ENCODE assay signal across 33 mouse cellular contexts in the genomic region with DNA sequence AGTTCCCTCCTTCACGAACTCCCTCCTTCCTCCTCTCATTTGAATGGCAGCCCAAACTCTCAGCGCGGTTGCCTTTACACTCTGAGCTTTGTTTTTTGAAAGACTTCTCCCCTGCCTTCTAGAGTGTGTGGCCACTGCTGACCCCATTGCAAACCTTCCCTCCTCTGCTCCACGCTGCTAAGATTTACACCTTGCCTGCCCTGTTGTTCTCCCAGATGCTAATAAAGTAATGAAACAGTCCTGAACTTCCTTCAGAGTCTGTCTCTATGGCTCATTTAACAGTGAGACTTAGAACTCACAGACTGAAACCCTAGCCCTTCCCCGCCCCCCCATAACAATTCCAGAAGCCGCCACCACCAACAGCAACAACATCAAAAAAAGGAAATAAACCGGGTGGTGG. TPM values are rescaled to one million over a fixed set of nuclear protein-coding genes. Genes with fewer than 3 reads are reported as not detected.
DNase-seq lines count a peak whose midpoint lies in the region; ATAC-seq and TF ChIP-seq lines count a peak whose summit lies in the region.
"Had no signal": no experiment of that assay in that cellular context is flagged by ENCODE, and none has a peak within 500 bp of the region (broad histone marks: within the 10 kb centered on the region; RNA-seq: fewer than 3 reads in every experiment).

No protein-coding gene starts in this region.

- no peak for TF ChIP-seq RAD21 in MEL (IDR thresholded peaks at IDR 0.05; ENCODE audit: low read depth, low read length)

- TF ChIP-seq POLR2A in kidney, adult 2 months (IDR thresholded peaks at IDR 0.05; ENCODE audit: low read depth, low read length) = no peak
- TF ChIP-seq POLR2A in MEL (IDR thresholded peaks at IDR 0.05; ENCODE audit: control insufficient read depth in 1 of 2, insufficient read depth in 1 of 2, low read depth in 1 of 2, low read length in 2 of 2, poor library complexity in 1 of 2) = no peak

- no peak for TF ChIP-seq CTCF in kidney, adult 2 months (conservative IDR thresholded peaks at IDR 0.05; ENCODE audit: insufficient read depth, insufficient read length, low read depth, low read length)
- TF ChIP-seq CTCF in MEL (IDR thresholded peaks at IDR 0.05 in 2 of 3, conservative IDR thresholded peaks at IDR 0.05 in 1 of 3; ENCODE audit: control insufficient read depth in 1 of 3, insufficient read depth in 1 of 3, low read depth in 2 of 3, low read length in 3 of 3, poor library complexity in 1 of 3, severe bottlenecking in 1 of 3) = 0 out of 6 replicates have a peak, but pooled peaks of 1 of the 3 experiments have one; percentile 0

- no peaks in the 10 kb centered on the region for H3K79me2 ChIP-seq in MEL (ENCODE audit: control insufficient read depth, insufficient read depth, low read length, poor library complexity)

- peaks cover 17% of the 10 kb centered on the region for H3K4me1 ChIP-seq in kidney, embryonic 15.5 days
- H3K4me1 ChIP-seq in kidney, adult 2 months (ENCODE audit: control insufficient read depth, insufficient read depth, low read length) = no peaks in the 10 kb centered on the region
- H3K4me1 ChIP-seq in liver, embryonic 12.5 days = peaks cover 39% of the 10 kb centered on the region
- H3K4me1 ChIP-seq in midbrain, embryonic 11.5 days (ENCODE audit: control insufficient read depth, insufficient read depth, low read length) = no peaks in the 10 kb centered on the region
- H3K4me1 ChIP-seq in midbrain, embryonic 14.5 days (ENCODE audit: control insufficient read depth, insufficient read depth, low read length) = no peaks in the 10 kb centered on the region
- H3K4me1 ChIP-seq in MEL (ENCODE audit: control insufficient read depth in 1 of 2, insufficient read depth in 2 of 2, low read length in 2 of 2) = peaks cover 8 to 25% of the 10 kb centered on the region in 2 experiments
- H3K4me1 ChIP-seq: embryonic facial prominence, embryonic 13.5 days; forebrain, embryonic 15.5 days; hindbrain, embryonic 15.5 days had no signal

- H3K9me3 ChIP-seq in kidney, embryonic 15.5 days (replicated peaks) = no peaks in the 10 kb centered on the region
- H3K9me3 ChIP-seq in liver, embryonic 12.5 days (replicated peaks) = no peaks in the 10 kb centered on the region
- no peaks in the 10 kb centered on the region for H3K9me3 ChIP-seq in midbrain, embryonic 11.5 days (ENCODE audit: control insufficient read depth, low read length)
- no peaks in the 10 kb centered on the region for H3K9me3 ChIP-seq in midbrain, embryonic 14.5 days (ENCODE audit: control insufficient read depth, low read length)
- no peaks in the 10 kb centered on the region for H3K9me3 ChIP-seq in MEL (replicated peaks; ENCODE audit: insufficient read depth, low read length)
- H3K9me3 ChIP-seq: embryonic facial prominence, embryonic 10.5 days; embryonic facial prominence, embryonic 13.5 days; forebrain, embryonic 12.5 days; forebrain, embryonic 15.5 days; heart, embryonic 10.5 days; heart, embryonic 13.5 days; hindbrain, embryonic 12.5 days; hindbrain, embryonic 15.5 days had no signal

- H3K36me3 ChIP-seq in kidney, embryonic 15.5 days = no peaks in the 10 kb centered on the region
- H3K36me3 ChIP-seq in kidney, adult 2 months (ENCODE audit: control insufficient read depth, insufficient read depth, low read length) = no peaks in the 10 kb centered on the region
- H3K36me3 ChIP-seq in liver, embryonic 12.5 days = no peaks in the 10 kb centered on the region
- H3K36me3 ChIP-seq in midbrain, embryonic 11.5 days (ENCODE audit: control insufficient read depth, insufficient read depth, low read length) = no peaks in the 10 kb centered on the region
- no peaks in the 10 kb centered on the region for H3K36me3 ChIP-seq in midbrain, embryonic 14.5 days (ENCODE audit: control insufficient read depth, insufficient read depth, low read length)
- peaks cover 0 to 30% of the 10 kb centered on the region in 2 experiments; a peak in 2 of 4 replicates for H3K36me3 ChIP-seq in MEL (ENCODE audit: control insufficient read depth in 1 of 2, insufficient read depth in 2 of 2, low read length in 2 of 2)
- H3K36me3 ChIP-seq: embryonic facial prominence, embryonic 10.5 days; embryonic facial prominence, embryonic 13.5 days; forebrain, embryonic 12.5 days; forebrain, embryonic 15.5 days; heart, embryonic 10.5 days; heart, embryonic 13.5 days; hindbrain, embryonic 12.5 days; hindbrain, embryonic 15.5 days had no signal

- no peaks in the 10 kb centered on the region for H3K27me3 ChIP-seq in kidney, embryonic 15.5 days
- H3K27me3 ChIP-seq in kidney, adult 2 months (replicated peaks; ENCODE audit: control insufficient read depth, insufficient read depth, low read length) = no peaks in the 10 kb centered on the region
- H3K27me3 ChIP-seq in liver, embryonic 12.5 days (replicated peaks) = 0 out of 2 replicates have a peak, but pooled peaks cover 9% of the 10 kb centered on the region
- no peaks in the 10 kb centered on the region for H3K27me3 ChIP-seq in midbrain, embryonic 11.5 days (ENCODE audit: control insufficient read depth, insufficient read depth, low read length)
- H3K27me3 ChIP-seq in midbrain, embryonic 14.5 days (ENCODE audit: control insufficient read depth, insufficient read depth, low read length) = no peaks in the 10 kb centered on the region
- no peaks in the 10 kb centered on the region for H3K27me3 ChIP-seq in MEL (ENCODE audit: control insufficient read depth in 1 of 2, insufficient read depth in 2 of 2, low read length in 2 of 2)
- H3K27me3 ChIP-seq: CH12.LX; embryonic facial prominence, embryonic 13.5 days; forebrain, embryonic 12.5 days; forebrain, embryonic 15.5 days; hindbrain, embryonic 12.5 days; hindbrain, embryonic 15.5 days had no signal

- H3K27ac ChIP-seq in kidney, embryonic 15.5 days = peak overlapping the region; percentile 71
- H3K27ac ChIP-seq in kidney, adult 2 months (ENCODE audit: insufficient read depth, low read depth, low read length) = no peak overlapping the region
- peak overlapping the region; percentile 49; the same call in 1 of the 2 replicates for H3K27ac ChIP-seq in liver, embryonic 12.5 days
- H3K27ac ChIP-seq in midbrain, embryonic 11.5 days (ENCODE audit: low read depth, low read length) = no peak overlapping the region
- no peak overlapping the region for H3K27ac ChIP-seq in midbrain, embryonic 14.5 days (replicated peaks; ENCODE audit: low read depth, low read length)
- H3K27ac ChIP-seq in MEL (ENCODE audit: control insufficient read depth, low read depth, low read length) = peak overlapping the region; percentile 97
- H3K27ac ChIP-seq: embryonic facial prominence, embryonic 10.5 days; embryonic facial prominence, embryonic 13.5 days; forebrain, embryonic 12.5 days; forebrain, embryonic 15.5 days; heart, embryonic 10.5 days; heart, embryonic 13.5 days; hindbrain, embryonic 12.5 days; hindbrain, embryonic 15.5 days had no signal

- no peak overlapping the region for H3K4me3 ChIP-seq in kidney, embryonic 15.5 days (replicated peaks)
- H3K4me3 ChIP-seq in kidney, adult 2 months (ENCODE audit: insufficient read depth, low read depth, low read length) = no peak overlapping the region
- H3K4me3 ChIP-seq in liver, embryonic 12.5 days = no peak overlapping the region
- no peak overlapping the region for H3K4me3 ChIP-seq in midbrain, embryonic 11.5 days (ENCODE audit: low read depth, low read length)
- no peak overlapping the region for H3K4me3 ChIP-seq in midbrain, embryonic 14.5 days (replicated peaks; ENCODE audit: low read depth, low read length)
- no peak overlapping the region for H3K4me3 ChIP-seq in MEL (ENCODE audit: control insufficient read depth in 1 of 2, insufficient read depth in 1 of 2, low read depth in 2 of 2, low read length in 2 of 2)
- H3K4me3 ChIP-seq: embryonic facial prominence, embryonic 10.5 days; embryonic facial prominence, embryonic 13.5 days; erythroblast, embryonic 14.5 days; forebrain, embryonic 12.5 days; forebrain, embryonic 15.5 days; heart, embryonic 10.5 days; heart, embryonic 13.5 days; hindbrain, embryonic 12.5 days; hindbrain, embryonic 15.5 days had no signal

- H3K4me2 ChIP-seq in kidney, embryonic 15.5 days = no peak overlapping the region
- no peak overlapping the region for H3K4me2 ChIP-seq in liver, embryonic 12.5 days
- H3K4me2 ChIP-seq in midbrain, embryonic 11.5 days = no peak overlapping the region
- no peak overlapping the region for H3K4me2 ChIP-seq in midbrain, embryonic 14.5 days (ENCODE audit: low read length)
- H3K4me2 ChIP-seq: embryonic facial prominence, embryonic 13.5 days; forebrain, embryonic 12.5 days; forebrain, embryonic 15.5 days; heart, embryonic 13.5 days; hindbrain, embryonic 12.5 days; hindbrain, embryonic 15.5 days had no signal

- ATAC-seq in kidney, embryonic 15.5 days (replicated peaks; ENCODE audit: low FRiP score) = peak; percentile 75
- no peak for ATAC-seq in liver, embryonic 12.5 days
- ATAC-seq in midbrain, embryonic 11.5 days (ENCODE audit: low FRiP score) = no peak
- no peak for ATAC-seq in midbrain, embryonic 14.5 days (ENCODE audit: low FRiP score, low TSS enrichment)
- ATAC-seq: activated CD4-positive, CD25-positive, alpha-beta regulatory T cell, adult 4 months; forebrain, embryonic 15.5 days had no signal

- no peak overlapping the region for H3K9ac ChIP-seq in kidney, embryonic 15.5 days
- H3K9ac ChIP-seq in liver, embryonic 12.5 days = no peak overlapping the region
- no peak overlapping the region for H3K9ac ChIP-seq in midbrain, embryonic 11.5 days (ENCODE audit: low read length)
- no peak overlapping the region for H3K9ac ChIP-seq in midbrain, embryonic 14.5 days (replicated peaks; ENCODE audit: low read length)
- H3K9ac ChIP-seq in MEL (ENCODE audit: control insufficient read depth, low read depth, low read length, poor library complexity, severe bottlenecking) = peak overlapping the region; percentile 30
- H3K9ac ChIP-seq: embryonic facial prominence, embryonic 13.5 days; forebrain, embryonic 12.5 days; forebrain, embryonic 15.5 days; heart, embryonic 13.5 days; hindbrain, embryonic 12.5 days; hindbrain, embryonic 15.5 days had no signal

- intact Hi-C loops in heart, postnatal 36 days (cut with DNase I) = no loop called here

- DNase-seq in kidney, adult 2 months = no peak
- no peak for DNase-seq in liver
- DNase-seq in midbrain, embryonic 11.5 days (ENCODE audit: low spot score, missing footprints) = peak; percentile 2
- DNase-seq in midbrain, embryonic 14.5 days = no peak
- peak; percentile 45 for DNase-seq in MEL (ENCODE audit: low read depth, low spot score)
- DNase-seq in heart, postnatal 36 days = no peak
- DNase-seq: adrenal gland, adult 8-10 months; adrenal gland, postnatal 25 days; B cell, adult 2 months; cerebellum, adult 11-12 months; cerebellum, adult 8-10 months; cerebellum, postnatal 10 days; cerebellum, postnatal 36 days; embryo, embryonic 11 days; gastrocnemius, postnatal 25 days; heart, adult 18-20 months; heart, postnatal 14 days had no signal

- 22% methylated on average over 7 of the region's 7 CpGs for WGBS in kidney, embryonic 15.5 days
- WGBS in kidney, adult 2 months = 50% methylated on average over 7 of the region's 7 CpGs
- WGBS in liver, embryonic 12.5 days (ENCODE audit: insufficient replicate concordance) = 83% methylated on average over 7 of the region's 7 CpGs
- WGBS in midbrain, embryonic 11.5 days = 79% methylated on average over 7 of the region's 7 CpGs
- 84% methylated on average over 7 of the region's 7 CpGs for WGBS in midbrain, embryonic 14.5 days

- no peak for TF ChIP-seq EP300 in MEL (IDR thresholded peaks at IDR 0.05; ENCODE audit: low read depth in 1 of 2, low read length in 2 of 2)

RNA-seq across cellular contexts. Expression of gene Mgea5, which starts 5.7 kb away (rescaled TPM):
- 47.4 and 53.3 TPM in 2 replicates for polyA plus RNA-seq in kidney, embryonic 15.5 days (2015; fragmentation: Nextera tagmentation; extraction: Ambion mirVana)
- polyA plus RNA-seq in kidney, adult 2 months (2012; rRNA removed) = 22.6 and 27.3 TPM in 2 replicates
- polyA plus RNA-seq in liver, embryonic 12.5 days (2016; fragmentation: Nextera tagmentation; extraction: Ambion mirVana) = 34.8 and 37.9 TPM in 2 replicates
- 68.8 and 78.9 TPM in 2 replicates for polyA plus RNA-seq in midbrain, embryonic 11.5 days (2014; fragmentation: Nextera tagmentation; extraction: Ambion mirVana)
- 95.8 and 118 TPM in 2 replicates for polyA plus RNA-seq in midbrain, embryonic 14.5 days (2014; fragmentation: Nextera tagmentation; extraction: Ambion mirVana)
- 54.4 and 64.2 TPM in 2 replicates for total RNA-seq in MEL (2012; rRNA removed)
- polyA plus RNA-seq in MEL (2012; ENCODE audit: insufficient read depth in 1 of 2, insufficient read length in 2 of 2, low read depth in 1 of 2, low replicate concordance in 2 of 2, missing spikeins in 1 of 2) = 10 to 100 TPM in 1 of 2 experiments, not detected in 1; 67.0 TPM
- total RNA-seq in heart, postnatal 36 days (2021) = 10 to 100 TPM; 74.5 to 76.1 TPM

RNA-seq across cellular contexts. Expression of gene Kcnip2, which starts 26.5 kb away (rescaled TPM):
- polyA plus RNA-seq in kidney, embryonic 15.5 days (2015; fragmentation: Nextera tagmentation; extraction: Ambion mirVana) = 2.2 and 2.3 TPM in 2 replicates
- polyA plus RNA-seq in kidney, adult 2 months (2012; rRNA removed) = 9.2 and 9.4 TPM in 2 replicates
- polyA plus RNA-seq in liver, embryonic 12.5 days (2016; fragmentation: Nextera tagmentation; extraction: Ambion mirVana) = 1.3 and 1.4 TPM in 2 replicates
- polyA plus RNA-seq in midbrain, embryonic 11.5 days (2014; fragmentation: Nextera tagmentation; extraction: Ambion mirVana) = 0.66 and 1.0 TPM in 2 replicates
- 3.9 and 5.0 TPM in 2 replicates for polyA plus RNA-seq in midbrain, embryonic 14.5 days (2014; fragmentation: Nextera tagmentation; extraction: Ambion mirVana)
- not detected in 2 replicates for total RNA-seq in MEL (2012; rRNA removed)
- polyA plus RNA-seq in MEL (2012; ENCODE audit: insufficient read depth in 1 of 2, insufficient read length in 2 of 2, low read depth in 1 of 2, low replicate concordance in 2 of 2, missing spikeins in 1 of 2) = under 1 TPM in 1 of 2 experiments, not detected in 1; 0.14 TPM
- 100 to 1,000 TPM; 204 to 236 TPM for total RNA-seq in heart, postnatal 36 days (2021)
- total RNA-seq: CH12.LX; hematopoietic stem cell, adult 5-6 weeks had no signal

RNA-seq across cellular contexts. Expression of gene Npm3, which starts 40.0 kb away (rescaled TPM):
- polyA plus RNA-seq in kidney, embryonic 15.5 days (2015; fragmentation: Nextera tagmentation; extraction: Ambion mirVana) = 20.8 and 28.5 TPM in 2 replicates
- polyA plus RNA-seq in kidney, adult 2 months (2012; rRNA removed) = 36.9 and 42.3 TPM in 2 replicates
- 13.7 and 14.8 TPM in 2 replicates for polyA plus RNA-seq in liver, embryonic 12.5 days (2016; fragmentation: Nextera tagmentation; extraction: Ambion mirVana)
- 9.3 and 10.4 TPM in 2 replicates for polyA plus RNA-seq in midbrain, embryonic 11.5 days (2014; fragmentation: Nextera tagmentation; extraction: Ambion mirVana)
- polyA plus RNA-seq in midbrain, embryonic 14.5 days (2014; fragmentation: Nextera tagmentation; extraction: Ambion mirVana) = 7.6 and 26.4 TPM in 2 replicates
- total RNA-seq in MEL (2012; rRNA removed) = 417 and 426 TPM in 2 replicates
- polyA plus RNA-seq in MEL (2012; ENCODE audit: insufficient read depth in 1 of 2, insufficient read length in 2 of 2, low read depth in 1 of 2, low replicate concordance in 2 of 2, missing spikeins in 1 of 2) = 100 to 1,000 TPM in 1 of 2 experiments, not detected in 1; 602 TPM
- 10 to 100 TPM; 15.0 to 15.9 TPM for total RNA-seq in heart, postnatal 36 days (2021)

RNA-seq across cellular contexts. Expression of gene Fgf8, which starts 46.6 kb away (rescaled TPM):
- 17.8 and 20.3 TPM in 2 replicates for polyA plus RNA-seq in kidney, embryonic 15.5 days (2015; fragmentation: Nextera tagmentation; extraction: Ambion mirVana)
- polyA plus RNA-seq in kidney, adult 2 months (2012; rRNA removed) = not detected in 2 replicates
- polyA plus RNA-seq in liver, embryonic 12.5 days (2016; fragmentation: Nextera tagmentation; extraction: Ambion mirVana) = not detected in 2 replicates
- polyA plus RNA-seq in midbrain, embryonic 11.5 days (2014; fragmentation: Nextera tagmentation; extraction: Ambion mirVana) = 8.5 and 11.4 TPM in 2 replicates
- polyA plus RNA-seq in midbrain, embryonic 14.5 days (2014; fragmentation: Nextera tagmentation; extraction: Ambion mirVana) = 0.18 and 0.54 TPM in 2 replicates
- not detected in 2 replicates for total RNA-seq in MEL (2012; rRNA removed)
- not detected for polyA plus RNA-seq in MEL (2012; ENCODE audit: insufficient read depth in 1 of 2, insufficient read length in 2 of 2, low read depth in 1 of 2, low replicate concordance in 2 of 2, missing spikeins in 1 of 2)
- not detected for total RNA-seq in heart, postnatal 36 days (2021)
- total RNA-seq: adrenal gland, adult 8-10 months; adrenal gland, postnatal 25 days; CH12.LX; gastrocnemius, adult 8-10 months; gastrocnemius, postnatal 25 days; heart, adult 18-20 months; heart, postnatal 14 days; hematopoietic stem cell, adult 5-6 weeks had no signal
- polyA plus RNA-seq: activated CD4-positive, CD25-positive, alpha-beta regulatory T cell, adult 4 months; cortical plate, adult 2 months; erythroblast, embryonic 14.5 days had no signal

Comparison
In these comparisons a context has a peak if more than half of its experiments do, and no peak if none do; other contexts are left out.
1. H3K27ac ChIP-seq: peak in kidney, embryonic 15.5 days (single experiment), liver, embryonic 12.5 days (single experiment) and MEL (single experiment); none in kidney, adult 2 months (single experiment), midbrain, embryonic 11.5 days (single experiment) and midbrain, embryonic 14.5 days (single experiment).
2. DNase-seq: peak in midbrain, embryonic 11.5 days (single experiment) and MEL (single experiment); none in kidney, adult 2 months (single experiment), liver (single experiment), midbrain, embryonic 14.5 days (single experiment) and heart, postnatal 36 days (0 of 2).